Mouse (Mus musculus): ENCODE results near the gene Commd7.

The Commd7 gene

DNA sequence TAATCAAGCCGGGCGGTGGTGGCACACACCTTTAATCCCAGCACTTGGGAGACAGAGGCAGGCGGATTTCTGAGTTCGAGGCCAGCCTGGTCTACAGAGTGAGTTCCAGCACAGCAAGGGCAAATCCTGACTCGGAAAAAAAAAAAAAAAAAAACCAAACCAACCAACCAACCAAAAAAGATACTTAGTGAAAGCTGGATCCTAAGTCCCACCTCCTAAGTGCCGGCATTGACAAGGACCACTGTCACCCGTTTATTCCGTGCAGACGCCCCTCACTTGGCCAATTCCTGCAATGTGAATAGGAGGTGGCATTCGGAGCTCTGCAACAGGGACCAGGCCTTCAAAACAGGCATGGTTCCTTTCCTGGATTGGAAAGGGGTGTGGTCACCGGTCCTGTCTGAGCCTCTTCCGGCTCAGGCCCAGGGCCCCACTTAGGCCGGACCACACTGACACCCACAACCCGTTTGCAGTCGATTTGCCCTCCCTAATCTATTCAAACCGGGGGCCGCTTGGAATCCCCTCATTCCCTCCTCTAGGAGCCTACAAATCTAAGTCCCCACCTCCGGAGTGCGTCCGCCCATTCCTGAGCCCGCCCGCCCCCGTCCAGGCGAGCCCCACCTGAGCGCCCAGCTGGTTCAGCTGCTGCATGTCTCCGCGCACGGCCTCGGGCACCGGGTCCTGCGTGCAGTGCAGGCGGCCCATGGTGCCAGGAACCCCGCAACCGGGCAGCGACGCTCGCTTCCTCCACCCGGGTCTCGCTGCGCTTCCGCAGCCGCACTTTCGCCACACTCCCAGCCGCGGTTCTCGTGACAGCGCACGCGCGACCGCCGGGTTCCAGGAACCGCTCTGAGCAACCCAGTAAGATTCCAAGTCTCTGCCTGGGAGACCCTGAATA, at the start of gene Commd7:
Commd7 (minus strand) TSS at position 806 of the 895 bp plus-strand sequence.
- no peak for TF ChIP-seq GATA4 (IDR thresholded peaks at IDR 0.05; ENCODE audit: insufficient replicate concordance, low read length)

DNA sequence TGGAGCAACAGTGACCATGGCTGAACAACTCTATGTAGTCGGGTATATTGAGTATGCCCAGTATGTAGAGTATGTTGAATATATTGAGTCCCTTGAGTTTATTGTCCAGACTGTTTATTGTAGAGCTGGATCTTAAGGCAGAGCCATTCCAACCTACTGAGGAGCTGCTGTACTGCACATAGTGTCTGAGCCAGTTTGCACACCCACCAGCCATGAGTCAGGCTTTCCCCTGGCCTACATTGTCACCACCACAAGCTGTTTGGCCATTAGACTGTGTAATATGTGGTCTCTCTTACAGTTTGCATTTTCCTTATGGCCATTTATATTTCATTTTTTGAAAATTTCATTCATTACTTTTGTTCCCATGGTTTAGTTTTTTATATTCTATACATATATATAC, 47.4 kb upstream of the Commd7 start:
- TF ChIP-seq GATA4 (IDR thresholded peaks at IDR 0.05; ENCODE audit: insufficient replicate concordance, low read length), result no peak

DNA sequence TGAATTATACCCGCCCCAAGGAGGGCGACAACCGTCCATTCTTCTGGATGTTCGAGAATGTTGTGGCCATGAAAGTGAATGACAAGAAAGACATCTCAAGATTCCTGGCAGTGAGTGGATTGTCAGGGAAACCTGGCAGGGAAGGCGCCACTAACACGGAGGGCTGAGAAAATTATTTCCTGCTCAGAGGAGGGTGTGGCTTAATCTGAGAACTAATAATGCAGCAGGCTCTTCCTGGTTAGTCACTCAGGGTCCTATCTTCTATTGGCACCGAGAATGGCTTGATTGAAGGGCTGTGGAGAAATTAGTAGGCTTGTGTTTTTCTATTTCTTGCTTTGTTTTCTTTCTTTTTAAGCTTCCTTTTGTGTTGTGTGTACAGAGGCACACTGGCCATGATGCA, 45.0 kb upstream of the Commd7 start:
- no peak for TF ChIP-seq GATA4 (IDR thresholded peaks at IDR 0.05; ENCODE audit: insufficient replicate concordance, low read length)

DNA sequence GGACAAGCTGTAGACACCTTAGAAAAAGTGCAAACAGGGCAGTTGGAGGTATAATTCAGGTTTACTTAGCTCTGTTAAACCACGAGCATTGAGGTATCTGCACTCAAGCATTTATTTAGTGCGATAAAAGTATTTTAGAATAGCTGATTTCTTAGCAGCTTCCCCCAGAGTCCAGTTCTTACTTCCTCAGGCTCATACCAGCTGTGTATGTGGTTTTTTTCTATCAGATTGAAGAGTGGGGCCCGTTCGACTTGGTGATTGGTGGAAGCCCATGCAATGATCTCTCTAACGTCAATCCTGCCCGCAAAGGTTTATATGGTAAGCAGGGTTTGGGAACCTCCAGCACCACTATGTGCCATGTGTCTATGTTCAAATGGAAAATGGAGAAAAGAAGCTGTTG, 44.4 kb upstream of the Commd7 start:
- no peak for TF ChIP-seq GATA4 (IDR thresholded peaks at IDR 0.05; ENCODE audit: insufficient replicate concordance, low read length)

- no peak for TF ChIP-seq GATA4 (IDR thresholded peaks at IDR 0.05; ENCODE audit: insufficient replicate concordance, low read length)
Measured at GRCm38 (mm10) chr2:153672619-153673018, 40.0 kb upstream of the Commd7 start.

- TF ChIP-seq GATA4 (IDR thresholded peaks at IDR 0.05; ENCODE audit: insufficient replicate concordance, low read length), result no peak
Measured at GRCm38 (mm10) chr2:153670111-153670510, 37.5 kb upstream of the Commd7 start.

DNA sequence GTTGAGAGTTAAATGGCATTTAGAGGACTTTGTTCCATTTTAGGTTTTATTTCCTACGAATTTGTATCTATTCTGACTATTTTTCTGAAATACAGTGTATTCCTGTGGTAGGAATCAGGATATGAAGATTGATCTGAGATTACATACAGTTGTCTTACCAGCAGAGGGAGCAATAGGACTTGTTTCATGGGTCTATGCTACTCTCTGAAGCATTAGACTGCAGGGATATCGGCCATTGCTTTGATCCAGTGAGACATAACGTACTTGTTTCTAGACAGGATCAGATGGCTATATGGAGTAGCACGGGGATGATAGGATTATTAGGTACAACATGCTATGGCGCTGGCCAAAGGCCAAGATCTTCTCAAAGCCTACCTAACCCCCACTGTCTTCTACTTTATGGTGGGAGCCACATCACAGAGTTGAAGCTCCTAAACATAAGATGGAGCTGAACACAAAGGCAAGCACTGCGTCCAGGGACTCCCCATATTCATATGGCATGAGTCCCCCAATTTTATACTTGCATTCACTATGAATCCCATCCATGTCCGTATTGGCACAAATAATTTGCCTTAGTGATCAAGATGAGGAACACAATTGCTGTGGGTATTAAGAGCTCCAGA, 36.3 kb upstream of the Commd7 start:
- TF ChIP-seq GATA4 (IDR thresholded peaks at IDR 0.05; ENCODE audit: insufficient replicate concordance, low read length), result no peak

GRCm38 (mm10) chr2:153665401-153665800, 32.8 kb upstream of the Commd7 start:
- TF ChIP-seq GATA4 (IDR thresholded peaks at IDR 0.05; ENCODE audit: insufficient replicate concordance, low read length), result no peak

- no peak for TF ChIP-seq GATA4 (IDR thresholded peaks at IDR 0.05; ENCODE audit: insufficient replicate concordance, low read length)
Measured at GRCm38 (mm10) chr2:153660616-153661015, 28.0 kb upstream of the Commd7 start.

- TF ChIP-seq GATA4 (IDR thresholded peaks at IDR 0.05; ENCODE audit: insufficient replicate concordance, low read length), result no peak
Measured at GRCm38 (mm10) chr2:153651681-153652080, 19.1 kb upstream of the Commd7 start.

DNA sequence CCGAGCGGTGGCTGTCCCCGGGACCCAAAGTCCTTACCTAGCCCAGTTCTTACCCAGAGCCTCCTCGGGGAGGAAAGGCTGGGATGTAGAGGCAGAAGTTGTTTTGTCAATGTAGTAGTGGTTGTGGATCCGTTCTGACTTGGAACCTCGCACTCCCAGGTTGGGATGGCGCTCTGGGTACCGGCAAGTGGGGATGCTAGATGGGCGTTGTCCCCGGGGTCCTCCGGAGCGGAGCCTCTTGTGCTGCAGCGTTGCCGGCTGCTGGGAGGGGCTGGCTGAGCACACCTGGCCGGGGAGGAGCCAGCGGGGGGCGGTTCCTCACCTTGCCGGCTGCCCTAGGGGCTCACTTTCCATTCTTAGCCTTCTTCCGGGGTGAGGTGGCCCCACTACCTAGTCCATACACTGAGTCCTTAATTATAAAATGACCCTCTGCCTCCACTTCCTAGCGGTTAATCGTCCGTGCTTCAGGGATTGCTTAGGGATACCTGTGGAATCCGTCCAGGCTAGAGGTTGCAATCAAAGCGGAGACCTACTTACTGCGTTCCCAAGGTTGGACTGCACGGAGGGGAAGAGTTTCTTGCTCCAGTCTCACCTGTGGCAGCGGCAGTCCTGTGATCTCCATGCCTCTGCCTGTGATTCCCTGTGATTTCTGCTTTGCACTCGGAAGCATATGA, 17.6 kb upstream of the Commd7 start:
- no peak for TF ChIP-seq GATA4 (IDR thresholded peaks at IDR 0.05; ENCODE audit: insufficient replicate concordance, low read length)

DNA sequence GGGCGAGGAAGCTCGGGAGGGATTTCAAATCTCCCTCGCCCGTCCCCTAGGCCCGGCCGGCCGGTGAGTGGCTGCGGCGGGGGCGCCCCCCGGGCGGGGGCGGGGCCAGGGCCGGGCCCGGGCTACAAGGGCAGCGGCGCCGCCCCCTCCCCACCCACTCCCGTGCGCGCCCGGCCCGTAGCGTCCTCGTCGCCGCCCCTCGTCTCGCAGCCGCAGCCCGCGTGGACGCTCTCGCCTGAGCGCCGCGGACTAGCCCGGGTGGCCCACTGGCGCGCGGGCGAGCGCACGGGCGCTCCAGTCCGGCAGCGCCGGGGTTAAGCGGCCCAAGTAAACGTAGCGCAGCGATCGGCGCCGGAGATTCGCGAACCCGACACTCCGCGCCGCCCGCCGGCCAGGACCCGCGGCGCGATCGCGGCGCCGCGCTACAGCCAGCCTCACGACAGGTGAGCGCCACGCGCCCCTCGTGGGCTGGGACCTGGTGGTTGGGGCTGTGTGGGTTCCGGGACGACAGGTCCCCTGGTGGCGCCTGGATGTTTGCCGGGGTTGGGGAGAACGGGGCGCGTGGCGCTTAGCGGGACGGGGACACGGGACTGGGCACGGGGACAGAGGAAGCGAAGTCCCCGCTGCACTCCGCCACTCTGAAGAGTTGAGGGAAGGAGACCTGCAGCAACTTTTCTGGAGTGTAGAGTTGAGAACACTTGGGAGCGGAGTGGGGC, 16.9 kb upstream of the Commd7 start, which contains the start of gene Dnmt3b:
Dnmt3b (plus strand) TSS at position 153 of the 716 bp plus-strand sequence.
- no peak for TF ChIP-seq GATA4 (IDR thresholded peaks at IDR 0.05; ENCODE audit: insufficient replicate concordance, low read length)

DNA sequence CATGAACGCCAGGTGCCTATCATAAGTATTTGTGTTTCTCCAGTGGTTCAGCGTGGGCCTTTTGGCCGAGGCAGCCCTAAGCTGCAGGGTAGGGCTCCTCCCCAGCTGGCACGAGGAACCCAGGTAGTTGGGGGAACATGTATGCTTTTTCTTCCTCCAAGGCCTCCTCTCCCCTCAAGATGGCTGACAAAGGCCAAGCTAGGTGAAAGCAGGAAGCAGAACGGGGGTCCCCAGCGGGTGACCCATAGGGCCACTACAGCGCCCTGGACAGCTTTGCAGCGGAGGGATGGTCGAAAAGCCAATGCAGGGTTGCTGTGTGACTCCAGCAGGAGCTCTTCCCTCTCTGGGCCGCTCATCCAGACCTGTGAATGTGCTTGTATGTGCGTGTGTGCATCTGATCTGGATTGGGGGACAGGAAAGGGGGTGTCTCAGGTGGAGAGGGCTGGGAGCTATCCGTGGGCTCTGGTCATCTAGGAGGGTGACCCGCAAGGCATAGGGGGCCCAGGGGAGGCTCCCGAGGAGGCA, 16.3 kb upstream of the Commd7 start:
- TF ChIP-seq GATA4 (IDR thresholded peaks at IDR 0.05; ENCODE audit: insufficient replicate concordance, low read length), result no peak

DNA sequence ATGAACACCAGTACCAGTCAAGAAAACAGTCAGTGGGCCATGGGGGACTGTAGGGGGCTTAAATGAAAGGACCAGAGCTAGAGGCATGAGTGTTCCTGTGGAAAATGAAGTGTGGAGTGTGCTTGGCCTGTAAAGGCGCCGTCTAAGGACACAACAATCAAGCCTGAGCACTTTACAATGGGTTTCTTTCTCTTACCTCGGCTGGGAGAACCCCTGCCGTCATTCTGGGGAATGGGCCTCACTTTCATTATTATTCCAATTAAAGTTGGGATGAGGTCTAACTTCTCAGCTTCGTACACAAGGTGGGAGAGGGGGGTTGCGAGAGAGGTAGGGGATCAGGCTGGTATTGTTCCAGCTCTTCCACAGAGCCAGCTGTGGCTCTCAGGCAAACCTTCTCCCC, 10.4 kb upstream of the Commd7 start:
- no peak for TF ChIP-seq GATA4 (IDR thresholded peaks at IDR 0.05; ENCODE audit: insufficient replicate concordance, low read length)

GRCm38 (mm10) chr2:153642496-153642895, 9.9 kb upstream of the Commd7 start:
- no peak for TF ChIP-seq GATA4 (IDR thresholded peaks at IDR 0.05; ENCODE audit: insufficient replicate concordance, low read length)

Data from liver, adult (tissue).